Mouse (Mus musculus): ENCODE results near the gene Wdr95.
A peak's percentile ranks its signal among the peaks of the same experiment; 100 is the strongest.
"Not testable (repeated sequence)": the region's sequence is repeated elsewhere in the genome, so short reads cannot be mapped to it uniquely, and the experiment has no call there.

Wdr95 gene

DNA sequence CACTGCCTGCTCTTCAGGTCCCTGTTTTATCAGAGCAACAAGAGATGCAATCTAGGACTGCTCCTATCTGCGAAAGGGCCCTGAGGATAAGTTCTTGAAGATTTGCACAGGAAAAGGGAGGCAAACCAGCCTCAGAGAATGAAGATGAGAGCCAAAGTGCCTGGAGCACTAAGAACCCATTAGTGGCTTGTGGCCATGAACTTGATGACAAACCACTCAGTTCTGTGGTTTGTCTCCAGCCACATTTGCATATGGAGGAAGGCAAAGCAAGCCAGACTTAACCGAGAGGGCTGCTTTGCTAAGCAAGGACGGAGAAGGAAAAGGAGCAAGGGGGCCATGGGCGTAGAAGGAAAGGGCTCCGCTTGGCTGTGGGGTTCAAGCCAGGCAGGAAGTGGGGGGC is 7.7 kb upstream of the Wdr95 start:
- DNase-seq = no peak

DNA sequence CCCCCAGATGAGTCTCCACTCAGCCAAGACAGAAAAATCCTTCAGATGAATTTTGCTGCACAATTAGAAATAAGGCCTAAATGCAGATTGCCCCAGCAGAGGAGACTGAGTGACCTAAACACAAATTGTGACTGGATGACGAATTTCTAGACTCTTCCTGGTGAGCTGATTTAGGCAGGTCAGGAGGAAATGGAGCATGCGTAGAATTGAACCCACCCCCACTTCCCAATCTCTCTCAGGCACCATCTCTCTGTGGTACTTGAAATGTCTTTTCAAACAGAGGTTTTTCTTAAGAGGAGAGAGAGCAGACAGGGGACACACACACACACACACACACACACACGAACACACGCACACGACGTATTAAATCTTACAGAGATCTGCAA is 4.6 kb upstream of the Wdr95 start:
- DNase-seq = no peak

DNA sequence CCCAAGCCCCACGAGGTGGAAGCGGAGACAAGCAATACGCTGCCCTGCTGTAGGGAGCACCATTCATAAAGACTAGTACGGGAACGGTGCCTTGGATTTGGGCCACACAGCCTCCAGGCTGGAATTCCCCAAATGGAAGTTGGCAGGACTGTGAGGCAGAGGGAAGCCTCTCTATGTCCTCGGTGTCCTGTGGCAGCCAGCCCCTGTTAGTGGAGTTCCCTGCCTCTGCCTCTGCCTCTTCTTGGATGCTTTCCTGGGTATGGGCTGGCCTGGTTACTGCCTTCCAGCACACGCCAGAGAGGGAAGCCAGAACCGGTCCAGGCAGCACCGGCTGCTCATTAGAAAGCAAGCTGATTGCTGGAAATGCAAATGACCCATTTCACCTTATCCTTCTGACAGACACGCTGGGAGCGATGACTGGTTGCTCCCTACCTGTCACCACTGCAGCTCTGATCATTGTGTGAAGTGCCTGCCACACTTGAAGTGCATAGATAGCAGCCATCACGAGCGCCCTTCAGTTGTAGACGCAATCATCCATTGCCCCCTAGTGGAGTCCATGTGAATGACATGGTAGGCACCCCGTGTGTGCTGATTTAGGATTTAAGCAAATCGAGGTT is 4.1 kb upstream of the Wdr95 start:
- DNase-seq = peak; percentile 71

DNA sequence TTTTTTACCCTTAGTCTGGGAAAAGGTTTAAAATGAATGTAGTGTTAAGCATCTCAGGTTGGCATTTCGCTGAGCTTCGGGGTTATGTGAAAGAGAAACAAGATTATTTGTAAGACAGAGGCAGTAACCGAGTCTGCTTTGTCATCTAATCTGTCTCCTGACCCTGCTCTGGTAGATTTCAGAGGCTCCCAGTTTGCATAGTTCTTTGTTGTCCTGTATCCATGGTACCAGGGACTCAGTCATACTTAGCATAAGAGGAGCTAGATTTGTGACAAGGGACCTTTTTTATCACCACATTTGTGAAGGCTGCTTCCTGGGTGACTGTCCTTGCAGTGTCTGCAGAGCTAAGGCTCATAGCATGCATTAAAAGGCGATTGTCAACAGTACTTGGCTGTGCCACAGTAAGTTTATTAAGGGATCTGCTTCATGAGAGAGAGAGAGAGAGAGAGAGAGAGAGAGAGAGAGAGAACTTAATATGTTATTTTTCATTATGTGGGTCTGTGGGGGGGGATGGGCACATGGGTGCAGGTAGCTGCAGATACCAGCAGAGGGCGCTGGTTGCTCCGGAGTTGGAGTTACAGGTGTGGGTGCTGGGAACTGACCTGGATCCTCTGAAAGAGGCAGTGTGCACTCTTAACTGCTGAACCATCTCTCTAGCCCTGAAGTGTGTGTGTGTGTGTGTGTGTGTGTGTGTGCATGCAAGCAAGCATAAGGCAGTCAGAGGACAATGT is 3.3 kb upstream of the Wdr95 start:
- no peak for DNase-seq

DNA sequence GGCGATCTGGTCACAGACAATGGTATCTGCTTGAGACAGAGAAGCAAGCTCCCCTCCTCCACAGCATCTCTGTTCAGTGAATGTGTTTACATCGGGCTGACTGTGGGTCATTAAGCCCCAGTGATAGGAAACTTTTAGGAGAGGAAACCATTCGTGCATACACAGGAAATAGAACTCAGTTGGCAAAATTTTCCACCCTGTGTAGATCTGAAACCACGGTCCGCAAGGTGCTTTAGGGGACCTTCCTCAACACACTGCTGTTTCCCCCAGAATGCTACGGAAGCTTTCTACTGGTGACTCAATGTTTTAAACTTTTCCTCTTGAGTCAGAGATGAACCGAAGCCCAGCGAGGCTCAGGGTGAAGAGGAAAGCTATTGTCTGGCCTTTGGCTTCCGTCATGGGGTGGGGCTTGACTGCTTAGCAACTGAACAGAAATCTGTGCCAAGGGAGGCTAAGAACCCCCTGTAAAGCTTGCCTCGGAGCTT is 2.0 kb upstream of the Wdr95 start:
- no peak for DNase-seq

DNA sequence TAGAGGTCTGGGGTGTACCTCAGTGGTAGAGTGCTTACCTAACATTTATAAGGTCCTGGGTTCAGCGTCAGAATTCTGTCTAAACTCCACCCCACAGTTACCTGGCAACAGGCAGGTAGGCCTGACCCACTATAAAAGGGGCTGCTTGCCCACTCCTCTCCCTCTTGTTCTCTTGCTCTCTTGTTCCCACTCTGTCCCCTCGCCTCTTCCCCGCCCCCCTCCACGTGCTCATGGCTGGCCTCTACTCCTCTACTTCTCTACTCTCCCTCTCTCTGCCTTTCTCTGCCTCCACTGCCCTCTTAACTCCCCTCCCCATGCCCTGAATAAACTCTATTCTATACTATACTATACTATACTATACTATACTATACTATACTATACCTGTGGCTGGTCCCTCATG is 1.2 kb upstream of the Wdr95 start:
- DNase-seq = not testable (repeated sequence)

DNA sequence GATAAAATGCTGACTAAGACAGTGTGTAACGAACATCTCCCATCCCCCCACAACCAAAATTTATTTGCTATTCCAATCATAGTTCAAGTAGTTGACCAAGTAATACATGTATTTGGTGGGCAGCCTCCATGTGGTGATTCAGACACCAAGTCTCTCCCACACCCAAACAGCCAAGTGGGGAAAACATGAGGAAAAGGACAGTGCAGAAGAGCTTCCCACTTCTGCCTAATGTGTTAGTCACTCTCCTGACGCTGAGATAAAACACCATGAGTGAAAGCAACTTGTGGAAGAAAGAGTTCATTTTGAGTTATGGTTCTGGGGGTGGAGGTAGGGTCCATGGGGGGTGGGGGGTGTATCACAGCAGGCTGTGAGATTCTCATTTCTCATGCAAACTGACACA is 5.4 kb downstream of the Wdr95 start:
- no peak for DNase-seq

DNA sequence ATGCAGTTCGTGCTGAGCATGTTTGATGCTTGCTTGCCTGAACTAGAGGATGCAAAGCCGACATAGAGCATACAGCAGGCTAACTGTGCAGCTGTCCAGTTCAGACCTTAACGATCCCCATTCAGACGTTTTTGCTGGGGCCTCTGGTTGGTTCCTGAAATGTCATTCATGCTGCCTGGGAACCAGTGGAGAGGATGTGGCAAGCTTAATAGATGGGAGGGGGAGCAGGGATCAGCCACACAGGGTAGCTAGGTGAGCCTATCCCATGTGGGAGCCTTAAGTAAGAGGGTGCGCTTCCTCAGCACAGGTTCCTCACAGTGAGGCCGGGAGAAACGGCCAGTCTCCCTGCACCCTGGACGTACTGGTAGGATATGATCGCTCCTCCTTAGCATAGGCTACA is 7.5 kb downstream of the Wdr95 start:
- no peak for DNase-seq

DNA sequence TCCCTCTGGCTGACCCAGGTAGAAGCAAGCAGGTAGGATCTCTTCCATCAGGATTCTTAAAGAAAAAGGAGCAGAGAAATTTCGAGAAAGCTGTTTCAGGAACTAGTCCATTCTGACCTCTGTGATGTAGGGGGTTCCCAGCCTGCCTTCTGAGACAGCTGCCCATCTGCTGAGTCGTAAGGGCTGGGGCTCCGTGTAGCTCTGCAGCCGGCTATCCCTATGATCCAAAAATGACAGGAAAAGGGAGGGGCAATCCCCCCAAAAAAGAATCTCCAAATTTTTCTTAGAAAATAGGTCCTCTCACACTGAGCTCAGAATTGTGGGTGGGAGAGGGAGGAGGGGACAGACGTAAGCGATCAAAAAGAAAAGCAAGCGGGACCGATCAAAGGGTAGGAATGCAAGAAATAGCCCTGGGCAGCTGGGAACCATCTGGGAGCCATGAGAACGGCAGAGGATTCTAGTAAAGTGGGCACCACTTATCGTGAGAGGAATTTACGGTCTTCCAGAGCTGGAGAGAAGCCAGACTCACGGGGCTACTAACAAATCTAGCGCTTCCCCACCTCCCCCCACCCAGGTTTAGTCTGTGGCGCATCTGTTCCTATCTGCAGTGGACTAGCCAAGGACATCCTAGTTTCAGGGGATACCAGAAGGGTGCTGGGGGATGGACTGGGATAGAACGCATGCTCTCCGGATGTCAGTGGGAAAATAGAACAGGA is 9.5 kb downstream of the Wdr95 start:
- DNase-seq = no peak

DNA sequence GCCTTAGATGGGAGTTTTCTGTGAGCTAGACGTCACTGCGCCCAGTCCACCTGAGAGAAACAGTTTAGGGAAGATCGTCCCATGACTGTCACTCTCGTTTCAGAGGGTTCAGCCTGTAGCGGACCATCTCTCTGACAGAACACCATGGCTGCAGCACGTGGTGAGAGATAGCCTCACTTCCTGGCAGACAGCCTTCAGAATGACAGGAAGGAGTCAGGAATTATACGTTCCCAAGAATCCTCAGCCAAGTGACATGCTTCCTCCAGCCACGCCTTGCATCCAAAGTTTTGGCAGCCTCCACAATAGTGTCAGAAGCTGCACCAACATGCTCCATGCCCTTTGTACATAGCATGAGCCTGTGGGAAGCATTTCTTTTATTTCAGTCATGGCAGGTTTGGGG is 10.1 kb downstream of the Wdr95 start:
- no peak for DNase-seq

DNA sequence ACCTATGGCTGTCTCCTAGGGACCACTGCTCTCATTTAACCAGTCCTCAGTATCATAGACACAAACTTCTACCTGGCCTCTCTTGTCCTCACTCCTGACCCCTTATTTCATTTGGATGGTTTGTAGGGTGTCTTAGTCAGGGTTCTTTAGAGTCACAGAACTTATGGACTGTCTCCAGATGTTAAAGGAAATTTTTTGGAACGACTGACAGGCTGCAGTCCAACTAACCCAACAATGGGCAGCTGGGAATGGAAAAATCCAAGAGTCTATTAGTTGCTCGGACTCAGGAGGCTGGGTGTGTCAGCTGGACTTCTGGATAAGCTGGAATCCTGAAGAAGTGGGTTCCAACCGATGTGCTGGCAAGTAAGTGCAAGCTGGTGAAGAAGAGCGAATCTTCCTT is 10.6 kb downstream of the Wdr95 start:
- no peak for DNase-seq

DNA sequence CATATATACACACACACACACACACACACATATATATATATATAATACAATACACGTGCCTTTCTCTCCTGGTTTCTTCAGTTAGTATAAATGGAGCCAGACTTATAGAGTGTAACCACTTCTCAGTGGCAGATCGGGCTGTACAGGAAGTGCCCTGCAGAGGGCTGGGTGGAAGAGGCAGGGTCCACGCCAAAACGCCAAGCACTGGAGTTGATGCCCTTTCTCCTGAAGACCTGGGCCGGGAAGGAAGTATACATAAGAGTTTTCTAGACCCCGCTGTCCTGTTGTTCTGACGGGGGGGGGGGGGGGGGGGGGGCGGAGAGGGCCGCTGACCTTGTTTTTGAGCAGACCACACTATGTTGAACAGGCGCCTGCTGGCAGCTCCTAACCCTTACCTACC is 22.7 kb downstream of the Wdr95 start:
- no peak for DNase-seq

DNA sequence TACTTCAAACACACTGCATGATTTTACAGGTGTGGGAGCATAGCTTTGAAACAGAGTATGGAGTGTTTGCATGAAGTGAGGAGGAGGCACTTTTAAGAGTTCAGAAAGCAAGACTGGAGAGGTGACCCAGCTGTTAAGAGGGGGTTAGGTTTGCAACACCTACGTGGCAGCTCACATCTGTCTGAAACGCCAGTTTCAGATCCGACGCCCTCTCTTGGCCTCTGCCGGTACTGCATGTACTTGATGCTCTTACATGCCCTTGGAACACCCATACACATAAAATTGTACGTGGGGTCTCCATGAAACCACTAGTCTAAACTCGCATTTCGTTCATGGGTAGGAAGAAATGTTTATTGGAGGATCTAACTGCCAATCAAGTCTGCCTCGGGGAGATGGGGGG is 24.3 kb downstream of the Wdr95 start:
- peak; percentile 16 for DNase-seq

DNA sequence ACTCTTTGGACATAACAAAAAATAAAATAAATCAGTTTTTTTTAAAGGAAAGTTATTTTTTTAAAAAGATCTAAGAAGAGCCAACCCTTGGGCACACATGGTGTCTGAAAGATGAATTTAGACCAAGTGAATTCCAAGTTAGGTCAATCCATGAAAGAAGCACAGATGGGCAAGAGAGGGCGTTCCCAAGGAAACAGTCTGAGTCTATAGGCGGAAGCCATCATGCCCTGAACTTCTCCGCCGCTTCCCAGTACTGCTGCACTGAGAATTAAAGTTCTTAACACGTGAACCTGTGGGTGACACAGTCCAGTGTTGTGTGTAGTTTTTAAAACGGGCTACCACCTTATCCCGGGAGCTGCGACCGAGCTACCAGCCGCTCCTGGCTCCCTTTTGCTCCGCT is 24.9 kb downstream of the Wdr95 start:
- no peak for DNase-seq

DNA sequence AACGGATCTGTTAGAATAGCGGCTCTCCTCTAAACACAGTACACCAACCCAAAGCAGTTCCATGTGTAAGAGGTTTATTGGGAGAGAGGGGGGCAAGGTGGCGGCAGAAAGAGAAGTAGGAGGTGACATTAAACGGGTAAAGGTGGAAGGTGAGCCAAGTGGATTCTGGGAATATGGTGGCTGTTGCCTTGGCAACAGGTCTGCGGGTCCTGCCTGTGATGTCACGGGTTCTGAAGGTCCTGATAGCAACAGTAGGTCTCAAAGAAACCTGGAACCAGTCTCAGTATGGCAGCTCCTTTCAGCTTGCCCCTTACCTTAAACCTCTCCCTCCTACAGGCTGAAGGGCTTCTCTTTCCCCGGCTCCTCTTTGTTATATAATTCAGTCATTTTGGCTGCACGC is 25.9 kb downstream of the Wdr95 start:
- no peak for DNase-seq

DNA sequence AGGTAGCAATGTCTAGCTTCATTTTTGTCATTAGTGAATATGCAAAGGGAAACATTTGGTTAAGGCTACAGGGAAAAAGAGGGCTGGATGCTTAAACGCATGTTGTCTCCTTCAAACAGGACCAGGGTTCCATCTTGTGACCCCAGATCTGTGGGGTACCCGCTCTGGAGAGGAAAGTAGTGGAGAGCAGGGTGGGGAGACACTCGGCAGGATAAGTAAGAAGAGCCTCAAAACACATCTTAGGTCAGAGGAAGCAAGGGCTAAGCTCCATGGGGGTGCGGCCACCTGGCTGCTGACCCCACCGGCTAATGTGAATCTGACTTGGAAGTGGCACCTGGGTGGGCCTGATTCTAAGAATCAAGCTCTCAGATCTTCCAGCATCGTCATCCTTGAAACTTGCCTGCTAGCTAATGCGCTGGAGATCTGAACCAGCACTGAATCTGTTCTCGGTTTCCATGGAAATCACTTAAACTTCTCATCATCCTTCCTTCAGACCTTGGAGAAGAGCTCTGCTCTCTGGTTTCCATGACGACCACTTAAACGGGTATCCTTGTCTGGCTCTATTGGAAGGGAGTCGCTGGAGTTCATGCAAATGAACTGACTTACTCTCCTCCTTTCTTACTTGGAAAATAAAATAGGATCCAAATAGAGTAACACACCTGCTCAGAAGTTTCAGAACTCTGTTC is 32.6 kb downstream of the Wdr95 start:
- no peak for DNase-seq

DNA sequence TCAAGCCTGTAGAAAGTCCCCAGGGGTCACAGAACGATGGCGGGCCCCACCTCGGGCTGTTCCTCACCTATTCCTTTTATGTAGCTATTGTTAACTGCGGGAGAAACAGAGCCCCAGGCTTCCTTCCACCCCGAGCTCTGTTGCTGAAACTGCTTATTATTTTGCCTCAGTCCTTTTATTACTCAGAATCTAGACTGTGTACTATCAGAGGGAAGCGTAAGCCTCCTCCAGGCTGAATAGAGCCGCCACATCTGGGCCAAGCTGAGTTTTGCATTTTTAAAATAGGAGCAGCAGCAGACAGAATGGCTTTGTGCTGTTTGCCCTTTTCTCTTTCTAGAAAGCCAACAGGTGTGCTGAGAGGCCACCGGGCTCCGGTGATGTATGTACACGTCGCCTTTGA is 37.5 kb downstream of the Wdr95 start:
- DNase-seq = no peak

DNA sequence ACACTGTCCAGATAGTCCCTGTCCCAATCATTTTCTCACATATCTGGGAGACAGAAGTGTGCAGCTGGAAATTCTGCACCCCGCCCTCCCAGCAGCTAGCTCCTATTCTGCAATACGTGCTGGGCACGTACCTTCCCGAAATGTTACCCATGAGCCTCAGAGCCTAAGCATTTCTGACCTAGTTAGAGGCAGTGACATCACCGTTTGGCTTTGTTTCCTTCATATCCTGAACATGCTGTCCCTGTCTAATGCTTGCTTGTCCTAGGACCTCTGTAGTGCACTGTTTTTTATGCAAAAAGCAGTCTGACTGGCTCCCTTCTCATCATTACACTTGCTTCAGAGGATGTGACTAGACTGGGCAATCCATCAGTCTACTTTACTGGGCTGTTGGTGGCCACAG is 38.5 kb downstream of the Wdr95 start:
- no peak for DNase-seq

DNA sequence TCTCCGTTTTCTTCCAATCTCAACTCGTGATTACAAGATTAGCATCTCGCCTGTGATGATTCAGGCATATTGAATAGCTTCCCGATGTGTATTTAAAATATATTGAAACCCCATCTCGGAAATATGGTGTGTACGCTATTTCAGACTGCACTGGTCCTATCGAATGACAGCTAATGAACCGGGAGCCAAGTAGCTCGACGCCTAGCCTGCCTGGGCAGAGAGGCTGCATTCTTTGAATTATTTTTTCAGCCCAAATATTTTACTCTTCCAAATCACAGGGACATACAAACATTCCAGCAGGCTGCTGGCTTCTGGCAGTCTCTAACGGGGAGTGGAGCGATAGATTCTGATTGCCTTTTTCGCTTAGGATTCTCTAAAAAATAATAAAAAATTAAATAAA is 40.5 kb downstream of the Wdr95 start:
- DNase-seq = no peak

DNA sequence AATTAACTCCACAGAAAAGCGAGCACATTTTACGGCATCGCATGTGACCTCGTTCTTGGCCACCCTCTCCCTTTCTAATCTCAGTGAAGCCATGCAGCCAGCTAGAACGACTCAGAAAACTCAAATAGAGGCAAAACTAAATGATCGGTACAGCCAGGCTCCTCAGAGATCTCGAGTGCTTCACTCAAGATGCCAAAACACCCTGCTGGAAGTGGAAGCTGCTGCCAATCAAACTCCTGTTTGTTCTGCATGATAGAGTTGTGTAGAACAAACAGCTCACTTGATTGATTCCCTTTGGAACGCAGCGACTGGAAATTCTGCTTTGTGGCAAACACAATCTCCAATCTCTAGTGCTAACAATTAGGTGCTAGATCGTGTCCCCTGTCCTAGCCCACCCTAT is 48.5 kb downstream of the Wdr95 start:
- DNase-seq = no peak

DNA sequence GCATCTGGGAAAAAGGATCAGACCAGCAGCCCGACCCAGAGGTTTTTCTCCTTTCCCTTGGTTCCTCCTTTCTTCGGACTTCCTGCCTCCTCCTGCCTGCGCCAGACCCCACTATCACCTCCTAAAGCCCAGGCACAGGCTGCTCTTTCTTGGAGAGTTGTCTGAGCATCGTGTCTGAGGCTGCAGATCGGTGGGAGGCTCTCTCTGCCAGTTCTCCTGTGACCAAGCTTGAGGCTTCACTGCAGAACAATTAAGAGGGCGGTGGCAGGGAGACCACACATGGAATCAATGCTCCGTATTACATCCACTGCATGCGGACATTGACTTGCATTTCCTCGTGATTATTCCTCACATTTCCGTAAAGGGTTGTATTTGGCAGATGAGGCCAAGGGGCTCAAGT is 49.0 kb downstream of the Wdr95 start:
- DNase-seq = no peak

DNA sequence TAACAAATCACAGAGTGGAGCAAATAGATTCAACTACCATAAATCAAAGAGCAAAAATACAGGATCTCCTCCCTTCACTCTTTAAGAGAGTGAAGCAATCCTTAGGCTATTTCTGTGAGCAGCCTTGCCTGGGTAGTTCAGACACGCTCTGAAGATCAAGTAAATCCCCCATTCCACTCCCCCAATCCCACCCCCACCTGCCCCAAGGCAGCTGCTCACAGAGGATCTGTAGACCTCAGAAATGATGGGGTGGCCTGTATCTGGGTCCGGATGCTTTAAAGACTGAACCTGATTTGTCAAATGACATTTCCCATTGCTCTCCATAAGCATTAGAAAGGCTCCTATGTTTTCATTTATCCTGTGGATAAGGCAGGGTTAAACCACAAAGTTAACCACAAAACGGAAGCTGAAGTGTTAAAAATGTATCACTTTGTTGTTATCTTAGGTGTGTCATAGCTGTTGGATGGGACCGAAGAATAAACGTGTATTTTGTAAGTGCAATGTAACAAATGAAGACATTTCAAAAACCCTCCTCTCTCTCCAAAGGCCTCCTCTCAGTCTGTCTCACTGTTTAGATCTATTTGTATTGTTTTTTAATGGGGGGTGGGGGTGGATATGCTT is 54.3 kb downstream of the Wdr95 start:
- no peak for DNase-seq

DNA sequence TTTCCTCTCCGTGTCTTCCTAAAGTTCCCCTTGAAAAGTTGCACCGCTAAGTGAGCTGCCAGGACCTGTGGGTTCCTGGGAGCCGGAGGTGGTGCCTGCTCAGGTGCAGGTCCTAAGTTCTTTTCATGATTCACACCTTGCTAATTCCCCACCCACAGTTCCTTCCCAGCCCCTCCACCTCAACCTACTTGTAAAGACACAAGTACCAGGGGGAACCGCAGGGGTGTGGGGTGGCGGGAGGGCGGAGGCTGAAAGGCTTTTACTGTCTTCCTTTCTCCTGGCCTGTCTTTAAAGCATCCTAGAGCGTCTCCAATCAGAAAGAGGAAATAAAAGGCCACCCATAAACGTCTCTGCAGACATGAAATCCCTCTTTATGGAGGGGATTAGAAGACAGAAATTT is 55.0 kb downstream of the Wdr95 start:
- no peak for DNase-seq

All from liver (tissue).